Mouse (Mus musculus) ZHBTc4 (cell line): ENCODE results near the gene Slc38a9.
"Not testable (repeated sequence)": the region's sequence is repeated elsewhere in the genome, so short reads cannot be mapped to it uniquely, and the experiment has no call there.

Experiments used
- DNase-seq: peaks from one replicate; pipeline ENCODE4 v3.0.0-alpha.2; 2011; ENCODE audit warnings: low read depth, low spot score

Gene Slc38a9

GRCm38 (mm10) chr13:112683970-112684369 lies 23.4 kb downstream of the Slc38a9 start:
- no peak for DNase-seq

DNA sequence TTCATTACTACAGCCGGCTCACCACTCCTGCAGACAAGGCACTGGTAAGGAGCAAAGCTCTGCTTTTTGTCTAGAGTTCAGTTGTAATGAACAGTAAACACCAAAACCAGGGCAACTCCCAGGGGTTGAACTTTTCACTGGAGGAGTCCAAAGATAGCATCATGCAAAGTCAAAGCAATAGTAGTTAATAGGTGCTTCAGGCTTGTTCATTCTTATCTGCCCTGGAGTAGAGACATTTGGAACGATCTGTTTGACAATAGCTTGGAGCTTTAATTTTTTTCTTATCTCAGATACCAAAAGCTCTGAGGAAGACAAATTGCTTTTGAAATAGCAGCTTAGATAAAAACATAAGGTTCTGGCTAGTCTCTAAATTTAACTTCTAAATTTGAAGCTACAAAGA lies 25.6 kb downstream of the Slc38a9 start:
- DNase-seq, result no peak

DNA sequence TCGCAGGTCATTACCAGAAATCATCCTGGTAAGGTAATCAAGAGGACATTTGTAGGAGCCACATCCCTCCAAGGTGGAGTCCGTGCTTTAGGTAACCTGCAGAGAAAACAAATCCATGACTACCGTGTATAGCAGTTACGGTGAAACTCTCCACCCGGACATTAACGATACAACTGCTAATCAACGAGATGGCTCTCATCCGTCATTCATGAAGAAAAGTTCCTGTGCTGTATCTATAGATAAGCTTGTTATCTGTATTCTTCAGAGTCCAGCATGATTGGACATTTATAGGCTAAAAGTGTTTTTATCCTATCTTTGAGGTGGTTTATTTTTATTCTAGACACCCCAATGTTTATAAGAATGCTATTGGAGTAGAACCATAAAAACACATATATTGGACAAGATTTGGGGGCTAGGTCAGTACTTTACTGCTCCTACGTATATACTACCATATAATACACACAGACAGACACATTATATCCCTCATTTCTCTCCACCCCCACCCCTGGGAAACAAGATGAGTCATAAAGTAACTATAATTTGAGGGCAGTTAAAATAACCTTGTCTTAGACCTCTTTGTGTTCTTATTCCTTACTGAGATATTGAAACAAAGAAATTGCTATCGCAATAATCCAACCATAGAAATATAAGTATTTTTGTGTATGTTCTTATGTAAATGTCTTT lies 32.5 kb downstream of the Slc38a9 start:
- DNase-seq, result no peak

- peak; percentile 17 for DNase-seq
These were observed 35.1 kb downstream of the Slc38a9 start for GRCm38 (mm10) chr13:112695526-112696240.

- DNase-seq, result no peak
These were observed 40.7 kb downstream of the Slc38a9 start for GRCm38 (mm10) chr13:112701256-112701655.

GRCm38 (mm10) chr13:112706351-112706750 lies 45.8 kb downstream of the Slc38a9 start:
- DNase-seq, result no peak

- DNase-seq, result no peak
These were observed 59.7 kb downstream of the Slc38a9 start for GRCm38 (mm10) chr13:112720078-112720736.

DNA sequence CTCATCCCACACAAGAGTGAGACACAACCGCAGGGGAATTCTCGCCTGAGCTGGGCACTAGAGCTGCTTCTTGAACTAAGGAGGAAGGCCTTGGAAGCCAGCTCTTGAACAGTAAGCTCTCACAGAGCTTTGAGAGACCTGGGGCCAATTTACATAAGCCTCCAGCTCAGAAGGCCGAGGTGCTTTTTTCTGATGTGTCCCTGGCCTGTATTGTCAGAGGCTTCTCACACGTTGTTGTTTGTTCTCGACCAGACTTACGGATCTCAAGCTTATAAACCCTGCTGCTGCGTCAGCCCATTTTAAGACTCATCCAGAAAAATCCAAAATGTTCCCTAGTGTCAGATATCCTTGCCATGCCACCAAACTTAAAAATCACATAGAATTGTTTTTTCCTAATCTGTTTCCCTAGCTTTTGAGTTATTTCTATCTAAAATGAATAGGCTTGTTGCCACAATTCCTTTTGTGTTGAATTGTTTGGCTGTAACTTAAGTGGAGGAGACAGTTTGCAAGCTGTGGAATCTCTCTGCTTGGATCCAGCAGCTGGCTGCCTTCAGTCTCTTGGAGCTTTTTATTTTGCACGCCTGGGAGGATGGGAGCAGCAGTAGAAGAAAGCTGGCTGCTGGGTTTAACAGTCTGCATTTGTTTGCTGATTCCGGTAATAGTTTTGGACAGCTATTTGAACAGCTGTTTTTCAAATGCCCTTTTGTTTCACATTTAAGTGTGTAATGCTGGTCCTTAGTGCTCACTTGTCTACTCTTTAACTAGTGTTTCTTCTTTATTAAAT lies 61.6 kb downstream of the Slc38a9 start:
- DNase-seq, result no peak

- not testable (repeated sequence) for DNase-seq
These were observed 63.7 kb downstream of the Slc38a9 start for GRCm38 (mm10) chr13:112724260-112724659.

- no peak for DNase-seq
These were observed 65.5 kb downstream of the Slc38a9 start for GRCm38 (mm10) chr13:112726002-112726401.

GRCm38 (mm10) chr13:112733311-112733710 lies 72.8 kb downstream of the Slc38a9 start:
- no peak for DNase-seq

GRCm38 (mm10) chr13:112734906-112735713 lies 74.6 kb downstream of the Slc38a9 start:
- DNase-seq, result peak; percentile 88

GRCm38 (mm10) chr13:112736407-112736806 lies 75.9 kb downstream of the Slc38a9 start:
- no peak for DNase-seq

- DNase-seq, result no peak
These were observed 76.6 kb downstream of the Slc38a9 start for GRCm38 (mm10) chr13:112737110-112737509.

- DNase-seq, result no peak
These were observed 77.5 kb downstream of the Slc38a9 start for GRCm38 (mm10) chr13:112738005-112738404.

- no peak for DNase-seq
These were observed 79.5 kb downstream of the Slc38a9 start for GRCm38 (mm10) chr13:112740073-112740472.

DNA sequence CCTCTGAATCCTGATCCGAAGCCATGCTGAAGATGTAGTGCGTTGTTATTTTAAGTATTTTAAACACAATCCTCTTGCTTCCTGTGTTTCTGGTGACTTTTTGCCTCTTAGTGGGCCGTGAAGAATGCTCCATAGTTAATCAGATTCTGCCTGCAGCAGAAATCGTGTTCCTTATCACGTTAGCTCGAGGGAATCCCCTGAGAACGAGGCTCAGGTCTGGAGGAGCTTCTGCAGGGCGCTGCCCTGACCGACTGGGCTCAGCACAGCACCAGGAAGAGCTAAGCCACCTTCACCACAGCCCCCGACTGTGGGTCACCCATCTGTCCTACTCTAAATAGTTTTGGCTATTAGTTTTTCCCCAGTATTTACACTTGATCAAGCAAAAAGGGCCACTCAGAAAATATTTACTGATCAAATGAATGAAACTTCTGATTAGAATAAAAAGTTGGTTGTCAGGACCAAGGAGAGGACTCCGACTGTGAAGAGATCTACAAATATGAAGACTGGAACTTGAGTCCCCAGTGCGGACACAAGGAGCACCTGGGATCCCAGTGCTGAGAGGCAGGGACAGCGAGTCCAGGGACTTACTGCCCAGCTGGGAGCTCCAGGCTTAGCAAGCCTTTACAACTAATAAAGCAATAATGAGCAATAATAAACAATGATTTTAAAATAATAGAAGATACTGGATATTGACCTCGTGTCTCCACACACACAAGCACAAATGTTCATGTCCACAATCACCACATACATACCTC lies 81.7 kb downstream of the Slc38a9 start:
- DNase-seq, result no peak

DNA sequence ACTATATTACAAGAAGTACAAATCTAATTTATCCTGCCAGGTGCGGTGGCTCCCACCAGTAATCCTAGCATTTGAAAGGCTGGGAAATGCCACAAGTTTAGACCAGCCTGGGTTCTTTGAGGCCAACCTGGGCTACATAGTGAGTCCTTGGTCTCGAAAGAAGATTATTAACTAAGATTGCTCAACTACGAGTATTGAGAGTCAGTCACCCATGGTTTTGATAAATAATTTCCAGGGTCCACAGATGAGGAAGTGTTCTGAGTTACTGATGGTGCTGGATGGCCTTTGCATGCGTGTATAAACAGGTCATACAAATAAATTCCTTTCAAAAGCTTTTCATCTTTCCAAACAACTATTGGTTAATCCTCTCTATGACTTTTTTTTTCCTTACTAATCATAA lies 83.1 kb downstream of the Slc38a9 start:
- no peak for DNase-seq

GRCm38 (mm10) chr13:112744061-112744849 lies 83.7 kb downstream of the Slc38a9 start:
- DNase-seq, result no peak
